Mouse (Mus musculus) lung, embryonic 14.5 days (tissue): ENCODE results near the gene Reep3. TPM values are rescaled to one million over a fixed set of nuclear protein-coding genes. Genes with fewer than 3 reads are reported as not detected.

Experiments used
- ATAC-seq: fragments of 200-750 bp; cut with Nextera tagmentation; 2 replicates; pipeline ENCODE4 v1.8.0; 2017; ENCODE audit warnings: mild to moderate bottlenecking, moderate TSS enrichment, moderate library complexity; ENCODE audit not compliant: insufficient read depth
- DNase-seq: peaks from one replicate; pipeline ENCODE4 v3.0.0-alpha.2; 2015
- H3K27ac ChIP-seq: fragments of 300-500 bp; sonication (generic); 2 replicates; pipeline ENCODE4 v1.5.1; 2014; ENCODE audit warnings: low read depth, mild to moderate bottlenecking, moderate library complexity
- H3K27me3 ChIP-seq: fragments of 300-500 bp; sonication (generic); 2 replicates; pipeline ENCODE4 v1.6.1; 2014; ENCODE audit warnings: low read length, control low read depth; ENCODE audit not compliant: insufficient read depth
- H3K36me3 ChIP-seq: fragments of 300-500 bp; sonication (generic); 2 replicates; pipeline ENCODE4 v1.6.1; 2014; ENCODE audit warnings: control low read depth; ENCODE audit not compliant: insufficient read depth
- H3K4me1 ChIP-seq: fragments of 300-500 bp; sonication (generic); 2 replicates; pipeline ENCODE4 v1.6.1; 2014; ENCODE audit warnings: antibody characterized with exemption, control low read depth; ENCODE audit not compliant: insufficient read depth
- H3K4me2 ChIP-seq: fragments of 300-500 bp; sonication (generic); 2 replicates; pipeline ENCODE4 v1.6.1; 2014; ENCODE audit warnings: mild to moderate bottlenecking
- H3K4me3 ChIP-seq: fragments of 300-500 bp; sonication (generic); 2 replicates; pipeline ENCODE4 v1.5.1; 2014; ENCODE audit warnings: low read depth, low read length
- H3K9ac ChIP-seq: fragments of 300-500 bp; sonication (generic); 2 replicates; pipeline ENCODE4 v1.6.1; 2014
- H3K9me3 ChIP-seq: fragments of 300-500 bp; sonication (generic); 2 replicates; pipeline ENCODE4 v1.6.1; 2016; ENCODE audit warnings: low read depth, low read length, control low read depth
- CTCF ChIP-seq: IDR thresholded peaks from 2 replicates; pipeline ENCODE4 v1.5.1; 2016; ENCODE audit warnings: antibody characterized with exemption, low read depth
- WGBS: fragments of 180-500 bp; shearing (Covaris S2); extraction: QIAGEN DNeasy Blood & Tissue Kit; methylation state at CpG from one replicate; pipeline ENCODE4 v1.1.7; 2014; 5-methylcytosine and 5-hydroxymethylcytosine counted together
- polyA plus RNA-seq: library from polyadenylated mRNA; unstranded; fragments of >200 nt; fragmentation: Nextera tagmentation; extraction: Ambion mirVana; gene quantifications from 2 replicates; pipeline ENCODE4 v1.2.1, GENCODE M21; 2014

Reep3 gene
- polyA plus RNA-seq, 1 experiment from 2014 or later = 31.7 TPM

- WGBS = 74% methylated on average over 4 of the region's 4 CpGs
- H3K9ac ChIP-seq = no peak overlapping the region
- H3K27me3 ChIP-seq = no peaks in the 10 kb centered on the region
- no peak overlapping the region for H3K27ac ChIP-seq
- TF ChIP-seq CTCF = no peak
- DNase-seq = no peak
- H3K4me3 ChIP-seq = no peak overlapping the region
- no peak overlapping the region for H3K4me2 ChIP-seq
- no peaks in the 10 kb centered on the region for H3K9me3 ChIP-seq
- no peak for ATAC-seq
- no peaks in the 10 kb centered on the region for H3K4me1 ChIP-seq
- H3K36me3 ChIP-seq = no peaks in the 10 kb centered on the region
Measured at GRCm38 (mm10) chr10:66974417-66974816, 122.3 kb downstream of the Reep3 start.

GRCm38 (mm10) chr10:66973866-66974265 lies 122.9 kb downstream of the Reep3 start:
- Histone ChIP-seq H3K27me3 (no peaks in the 10 kb centered on the region), H3K9me3 (no peaks in the 10 kb centered on the region), H3K9ac (no peak overlapping the region), H3K4me2 (no peak overlapping the region), H3K4me3 (no peak overlapping the region), H3K4me1 (no peaks in the 10 kb centered on the region), H3K36me3 (no peaks in the 10 kb centered on the region), H3K27ac (no peak overlapping the region)
- ATAC-seq (no peak), DNase-seq (peak; percentile 63)
- 45% methylated on average over 6 of the region's 6 CpGs for WGBS
- TF ChIP-seq CTCF = no peak

- Histone ChIP-seq H3K36me3 (no peaks in the 10 kb centered on the region), H3K4me1 (no peaks in the 10 kb centered on the region), H3K4me3 (no peak overlapping the region), H3K27ac (no peak overlapping the region), H3K9me3 (no peaks in the 10 kb centered on the region), H3K27me3 (no peaks in the 10 kb centered on the region), H3K9ac (no peak overlapping the region), H3K4me2 (no peak overlapping the region)
- no peak for TF ChIP-seq CTCF
- no peak for ATAC-seq
- no peak for DNase-seq
- WGBS = 32% methylated on average over 2 of the region's 2 CpGs
Measured at GRCm38 (mm10) chr10:66973274-66973673, 123.5 kb downstream of the Reep3 start.

GRCm38 (mm10) chr10:66970336-66971115 lies 126.2 kb downstream of the Reep3 start:
- DNase-seq = no peak
- no peak for TF ChIP-seq CTCF
- Histone ChIP-seq H3K9me3 (no peaks in the 10 kb centered on the region), H3K9ac (no peak overlapping the region), H3K27ac (no peak overlapping the region), H3K4me1 (no peaks in the 10 kb centered on the region), H3K36me3 (no peaks in the 10 kb centered on the region), H3K4me3 (no peak overlapping the region), H3K4me2 (no peak overlapping the region), H3K27me3 (no peaks in the 10 kb centered on the region)
- 88% methylated on average over 23 of the region's 23 CpGs for WGBS
- no peak for ATAC-seq

- 64% methylated on average over 2 of the region's 2 CpGs for WGBS
- TF ChIP-seq CTCF = no peak
- H3K27me3 ChIP-seq = no peaks in the 10 kb centered on the region
- DNase-seq = no peak
- H3K36me3 ChIP-seq = no peaks in the 10 kb centered on the region
- no peak overlapping the region for H3K9ac ChIP-seq
- H3K27ac ChIP-seq = no peak overlapping the region
- no peak overlapping the region for H3K4me3 ChIP-seq
- H3K9me3 ChIP-seq = no peaks in the 10 kb centered on the region
- no peak overlapping the region for H3K4me2 ChIP-seq
- no peak for ATAC-seq
- no peaks in the 10 kb centered on the region for H3K4me1 ChIP-seq
Measured at GRCm38 (mm10) chr10:66969581-66969980, 127.2 kb downstream of the Reep3 start.

GRCm38 (mm10) chr10:66969081-66969480 lies 127.7 kb downstream of the Reep3 start:
- Histone ChIP-seq H3K4me3 (no peak overlapping the region), H3K4me2 (no peak overlapping the region), H3K27ac (no peak overlapping the region), H3K27me3 (no peaks in the 10 kb centered on the region), H3K36me3 (no peaks in the 10 kb centered on the region), H3K4me1 (no peaks in the 10 kb centered on the region), H3K9ac (no peak overlapping the region), H3K9me3 (no peaks in the 10 kb centered on the region)
- DNase-seq (no peak), ATAC-seq (no peak)
- WGBS = 75% methylated on average over 5 of the region's 5 CpGs
- TF ChIP-seq CTCF = no peak

GRCm38 (mm10) chr10:66968541-66968940 lies 128.2 kb downstream of the Reep3 start:
- no peaks in the 10 kb centered on the region for H3K4me1 ChIP-seq
- peak; percentile 43 for DNase-seq

More at GRCm38 (mm10) chr10:66968541-66968940, 128.2 kb downstream of the Reep3 start:
- ATAC-seq = no peak
- H3K27ac ChIP-seq = no peak overlapping the region
- no peak overlapping the region for H3K4me2 ChIP-seq
- H3K4me3 ChIP-seq = no peak overlapping the region
- WGBS = 64% methylated on average over 4 of the region's 4 CpGs
- no peaks in the 10 kb centered on the region for H3K36me3 ChIP-seq
- H3K27me3 ChIP-seq = no peaks in the 10 kb centered on the region
- H3K9me3 ChIP-seq = no peaks in the 10 kb centered on the region
- no peak for TF ChIP-seq CTCF
- no peak overlapping the region for H3K9ac ChIP-seq
